Mouse (Mus musculus): ENCODE results near the gene Hgf. TPM values are rescaled to one million over a fixed set of nuclear protein-coding genes. Genes with fewer than 3 reads are reported as not detected.
A peak's percentile ranks its signal among the peaks of the same experiment; 100 is the strongest.

Hgf gene
- polyA plus RNA-seq (2015; fragmentation: Nextera tagmentation; extraction: Ambion mirVana), result 6.3 and 6.6 TPM in 2 replicates

- Histone ChIP-seq H3K4me1 (0 out of 2 replicates have a peak, but pooled peaks cover 11% of the 10 kb centered on the region), H3K4me3 (peak within 1 kb of the TSS; percentile 42), H3K9me3 (no peaks in the 10 kb centered on the region), H3K27ac (0 out of 2 replicates have a peak within 1 kb of the TSS, but pooled peaks have one; percentile 44), H3K9ac (peak within 1 kb of the TSS; percentile 56), H3K27me3 (no peaks in the 10 kb centered on the region), H3K36me3 (no peaks in the 10 kb centered on the region), H3K4me2 (replicated peaks) (peak within 1 kb of the TSS; percentile 64)
- peak; percentile 75 for ATAC-seq (ENCODE audit: low FRiP score, low read depth)
- 3% methylated on average over 16 of the region's 16 CpGs for WGBS
Observed at GRCm38 (mm10) chr5:16553304-16554047, at the start of gene Hgf. Hgf (plus strand) TSS chr5:16553495.

GRCm38 (mm10) chr5:16506702-16507350 lies 46.5 kb upstream of the Hgf start:
- Histone ChIP-seq H3K4me1 (no peaks in the 10 kb centered on the region), H3K9me3 (no peaks in the 10 kb centered on the region), H3K4me2 (replicated peaks) (no peak overlapping the region), H3K9ac (no peak overlapping the region), H3K36me3 (no peaks in the 10 kb centered on the region), H3K27ac (no peak overlapping the region), H3K27me3 (no peaks in the 10 kb centered on the region), H3K4me3 (no peak overlapping the region)
- ATAC-seq (ENCODE audit: low FRiP score, low read depth), result no peak
- 61% methylated on average over 4 of the region's 4 CpGs for WGBS

GRCm38 (mm10) chr5:16531619-16532277 lies 21.5 kb upstream of the Hgf start:
- Histone ChIP-seq H3K9ac (no peak overlapping the region), H3K4me1 (no peaks in the 10 kb centered on the region), H3K27me3 (no peaks in the 10 kb centered on the region)

GRCm38 (mm10) chr5:16538067-16538466 lies 15.2 kb upstream of the Hgf start:
- 55% methylated on average over 2 of the region's 2 CpGs for WGBS
- Histone ChIP-seq H3K9ac (no peak overlapping the region), H3K4me2 (replicated peaks) (no peak overlapping the region), H3K36me3 (no peaks in the 10 kb centered on the region), H3K4me1 (peaks cover 2% of the 10 kb centered on the region; the same call in 1 of the 2 replicates), H3K4me3 (no peak overlapping the region), H3K27ac (no peak overlapping the region), H3K27me3 (no peaks in the 10 kb centered on the region), H3K9me3 (no peaks in the 10 kb centered on the region)
- ATAC-seq (ENCODE audit: low FRiP score, low read depth), result no peak

More at GRCm38 (mm10) chr5:16531619-16532277, 21.5 kb upstream of the Hgf start:
- ATAC-seq (ENCODE audit: low FRiP score, low read depth), result no peak
- H3K4me2 ChIP-seq (replicated peaks), result no peak overlapping the region
- H3K9me3 ChIP-seq, result no peaks in the 10 kb centered on the region
- no peak overlapping the region for H3K27ac ChIP-seq
- WGBS, result 78% methylated on average over 3 of the region's 3 CpGs
- no peaks in the 10 kb centered on the region for H3K36me3 ChIP-seq
- H3K4me3 ChIP-seq, result no peak overlapping the region

- Histone ChIP-seq H3K36me3 (no peaks in the 10 kb centered on the region), H3K27me3 (no peaks in the 10 kb centered on the region), H3K4me3 (no peak overlapping the region), H3K27ac (no peak overlapping the region), H3K9me3 (no peaks in the 10 kb centered on the region), H3K9ac (no peak overlapping the region), H3K4me2 (replicated peaks) (no peak overlapping the region), H3K4me1 (peaks cover 2% of the 10 kb centered on the region; the same call in 1 of the 2 replicates)
- no peak for ATAC-seq (ENCODE audit: low FRiP score, low read depth)
- WGBS, result 45% methylated on average over 2 of the region's 2 CpGs
Observed at GRCm38 (mm10) chr5:16541561-16542116, 11.7 kb upstream of the Hgf start.

- H3K4me3 ChIP-seq, result no peak overlapping the region
- H3K4me2 ChIP-seq (replicated peaks), result no peak overlapping the region
- WGBS, result 68% methylated on average over 3 of the region's 3 CpGs
- no peak overlapping the region for H3K9ac ChIP-seq
- H3K27me3 ChIP-seq, result no peaks in the 10 kb centered on the region
- H3K36me3 ChIP-seq, result no peaks in the 10 kb centered on the region
- no peaks in the 10 kb centered on the region for H3K9me3 ChIP-seq
- H3K4me1 ChIP-seq, result 0 out of 2 replicates have a peak, but pooled peaks cover 3% of the 10 kb centered on the region
- H3K27ac ChIP-seq, result no peak overlapping the region
- no peak for ATAC-seq (ENCODE audit: low FRiP score, low read depth)
Observed at GRCm38 (mm10) chr5:16547490-16547889, 5.8 kb upstream of the Hgf start.

GRCm38 (mm10) chr5:16552647-16553046 lies 648 bp upstream of the Hgf start:
- 64% methylated on average over 4 of the region's 4 CpGs for WGBS
- Histone ChIP-seq H3K4me1 (0 out of 2 replicates have a peak, but pooled peaks cover 11% of the 10 kb centered on the region), H3K9me3 (no peaks in the 10 kb centered on the region), H3K9ac (no peak overlapping the region), H3K27me3 (no peaks in the 10 kb centered on the region), H3K36me3 (no peaks in the 10 kb centered on the region), H3K4me2 (replicated peaks) (peak overlapping the region; percentile 64; the same call in 1 of the 2 replicates), H3K4me3 (no peak overlapping the region), H3K27ac (no peak overlapping the region)
- no peak for ATAC-seq (ENCODE audit: low FRiP score, low read depth)

GRCm38 (mm10) chr5:16560247-16560646 lies 7.0 kb downstream of the Hgf start:
- H3K27ac ChIP-seq, result no peak overlapping the region
- WGBS, result 84% methylated on average over 3 of the region's 3 CpGs
- H3K4me1 ChIP-seq, result no peaks in the 10 kb centered on the region
- no peaks in the 10 kb centered on the region for H3K36me3 ChIP-seq
- H3K9ac ChIP-seq, result no peak overlapping the region
- H3K27me3 ChIP-seq, result no peaks in the 10 kb centered on the region
- H3K9me3 ChIP-seq, result no peaks in the 10 kb centered on the region
- no peak overlapping the region for H3K4me2 ChIP-seq (replicated peaks)
- no peak overlapping the region for H3K4me3 ChIP-seq
- no peak for ATAC-seq (ENCODE audit: low FRiP score, low read depth)

- 82% methylated on average over 4 of the region's 4 CpGs for WGBS
- no peak overlapping the region for H3K4me3 ChIP-seq
- H3K4me2 ChIP-seq (replicated peaks), result no peak overlapping the region
- no peaks in the 10 kb centered on the region; the same call in 1 of the 2 replicates for H3K36me3 ChIP-seq
- H3K9me3 ChIP-seq, result no peaks in the 10 kb centered on the region
- no peaks in the 10 kb centered on the region for H3K4me1 ChIP-seq
- no peak overlapping the region for H3K27ac ChIP-seq
- no peaks in the 10 kb centered on the region for H3K27me3 ChIP-seq
- ATAC-seq (ENCODE audit: low FRiP score, low read depth), result no peak
- H3K9ac ChIP-seq, result no peak overlapping the region
Observed at GRCm38 (mm10) chr5:16568997-16569396, 15.7 kb downstream of the Hgf start.

- Histone ChIP-seq H3K4me1 (no peaks in the 10 kb centered on the region; the same call in 1 of the 2 replicates), H3K4me2 (replicated peaks) (no peak overlapping the region), H3K9ac (no peak overlapping the region), H3K4me3 (no peak overlapping the region), H3K36me3 (no peaks in the 10 kb centered on the region), H3K9me3 (no peaks in the 10 kb centered on the region), H3K27ac (no peak overlapping the region), H3K27me3 (no peaks in the 10 kb centered on the region)
- ATAC-seq (ENCODE audit: low FRiP score, low read depth), result no peak
- WGBS, result 14% methylated on average over 14 of the region's 14 CpGs
Observed at GRCm38 (mm10) chr5:16577882-16578742, 24.8 kb downstream of the Hgf start.

- H3K4me1 ChIP-seq, result no peaks in the 10 kb centered on the region
- WGBS, result 81% methylated on average over 4 of the region's 4 CpGs
Observed at GRCm38 (mm10) chr5:16595699-16596098, 42.4 kb downstream of the Hgf start.

More at GRCm38 (mm10) chr5:16595699-16596098, 42.4 kb downstream of the Hgf start:
- H3K4me2 ChIP-seq (replicated peaks), result no peak overlapping the region
- no peaks in the 10 kb centered on the region for H3K27me3 ChIP-seq
- no peak for ATAC-seq (ENCODE audit: low FRiP score, low read depth)
- H3K36me3 ChIP-seq, result no peaks in the 10 kb centered on the region
- H3K9ac ChIP-seq, result no peak overlapping the region
- no peaks in the 10 kb centered on the region for H3K9me3 ChIP-seq
- no peak overlapping the region for H3K27ac ChIP-seq
- no peak overlapping the region for H3K4me3 ChIP-seq
